Mouse (Mus musculus): ENCODE data around the gene Upp2. TPM values are rescaled to one million over a fixed set of nuclear protein-coding genes. Genes with fewer than 3 reads are reported as not detected.
A peak's percentile ranks its signal among the peaks of the same experiment; 100 is the strongest.

The Upp2 gene
- polyA plus RNA-seq, 1 experiment from 2014 or later, result 11.7 TPM

DNA sequence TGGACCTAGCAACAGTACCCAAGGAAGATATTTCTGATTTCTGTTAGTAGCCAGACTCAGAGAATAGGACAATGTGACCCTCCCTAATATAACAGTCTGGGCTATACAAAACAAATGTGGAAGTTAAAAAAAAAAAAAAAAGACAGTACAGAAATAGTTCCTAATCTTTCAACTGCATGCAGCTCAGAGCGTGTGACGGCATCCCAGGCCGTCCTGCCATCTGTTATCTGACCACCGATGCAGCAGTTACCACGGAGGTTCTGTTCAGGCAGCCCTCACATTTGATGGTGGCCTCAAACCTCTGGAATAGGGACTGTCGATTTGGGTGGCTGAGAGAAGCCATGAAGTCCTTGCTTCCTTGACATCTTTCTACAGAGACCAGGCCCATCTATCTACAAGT is 22.7 kb upstream of the Upp2 start:
- H3K4me1 ChIP-seq (replicated peaks; ENCODE audit: control insufficient read depth, insufficient read depth, low read length), result no peaks in the 10 kb centered on the region

DNA sequence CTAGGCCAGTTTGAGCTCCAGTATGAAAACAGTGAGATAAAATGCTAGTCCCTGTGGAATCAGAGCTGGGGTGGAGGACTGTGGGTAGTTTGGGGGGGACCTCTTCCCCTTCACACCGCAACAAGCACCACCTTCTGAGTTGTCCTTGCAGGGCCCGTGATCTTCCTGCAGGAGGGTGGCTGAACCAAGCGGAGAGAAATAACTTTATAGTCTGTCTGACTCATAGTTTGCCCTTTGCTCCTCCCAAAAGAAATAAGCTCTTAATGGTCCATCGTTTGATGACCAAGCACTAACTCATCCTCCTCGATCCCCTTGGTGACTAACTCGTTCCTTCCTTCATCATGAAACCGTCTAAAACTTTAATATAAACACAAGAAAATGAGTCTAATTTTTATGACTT is 20.8 kb upstream of the Upp2 start:
- Histone ChIP-seq H3K4me1 (replicated peaks; ENCODE audit: control insufficient read depth, insufficient read depth, low read length) (peaks cover 10% of the 10 kb centered on the region), H3K27ac (ENCODE audit: low read length) (no peak overlapping the region), H3K36me3 (ENCODE audit: control insufficient read depth, insufficient read depth) (no peaks in the 10 kb centered on the region), H3K9ac (replicated peaks; ENCODE audit: low read depth, low read length) (no peak overlapping the region), H3K4me3 (replicated peaks; ENCODE audit: low read length) (no peak overlapping the region), H3K4me2 (ENCODE audit: low read length) (no peak overlapping the region), H3K27me3 (replicated peaks; ENCODE audit: control insufficient read depth, insufficient read depth, low read length) (no peaks in the 10 kb centered on the region), H3K9me3 (ENCODE audit: control insufficient read depth, low read length) (no peaks in the 10 kb centered on the region)
- WGBS, result 92% methylated on average over 7 of the region's 7 CpGs
- no peak for ATAC-seq

More for the DNA sequence above, 22.7 kb upstream of the Upp2 start:
- Histone ChIP-seq H3K4me3 (replicated peaks; ENCODE audit: low read length) (no peak overlapping the region), H3K27ac (ENCODE audit: low read length) (no peak overlapping the region), H3K36me3 (ENCODE audit: control insufficient read depth, insufficient read depth) (no peaks in the 10 kb centered on the region), H3K9ac (replicated peaks; ENCODE audit: low read depth, low read length) (no peak overlapping the region), H3K27me3 (replicated peaks; ENCODE audit: control insufficient read depth, insufficient read depth, low read length) (no peaks in the 10 kb centered on the region), H3K9me3 (ENCODE audit: control insufficient read depth, low read length) (no peaks in the 10 kb centered on the region), H3K4me2 (ENCODE audit: low read length) (no peak overlapping the region)
- 93% methylated on average over 6 of the region's 6 CpGs for WGBS
- no peak for ATAC-seq

DNA sequence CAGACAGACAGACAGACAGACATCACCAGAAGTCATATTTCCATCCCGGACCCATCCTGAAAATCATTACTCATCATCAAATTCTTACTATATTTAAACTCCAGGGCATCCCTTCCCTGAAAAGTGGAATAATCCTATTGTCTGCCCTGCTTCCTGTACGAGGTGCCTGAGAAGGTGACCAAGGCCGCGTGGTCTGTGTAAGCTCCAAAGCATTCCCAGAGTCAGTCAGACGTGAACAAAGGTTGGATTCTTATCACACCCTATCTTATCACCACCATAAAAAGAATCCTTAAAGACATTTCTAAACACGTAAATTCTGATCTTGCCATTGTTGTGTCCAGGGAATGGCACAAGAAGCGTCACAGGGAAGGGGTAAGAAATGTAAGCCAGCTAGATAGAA is 18.2 kb upstream of the Upp2 start:
- no peak for ATAC-seq
- Histone ChIP-seq H3K36me3 (ENCODE audit: control insufficient read depth, insufficient read depth) (no peaks in the 10 kb centered on the region), H3K4me3 (replicated peaks; ENCODE audit: low read length) (no peak overlapping the region), H3K27me3 (replicated peaks; ENCODE audit: control insufficient read depth, insufficient read depth, low read length) (no peaks in the 10 kb centered on the region), H3K9me3 (ENCODE audit: control insufficient read depth, low read length) (no peaks in the 10 kb centered on the region), H3K4me2 (ENCODE audit: low read length) (no peak overlapping the region), H3K4me1 (replicated peaks; ENCODE audit: control insufficient read depth, insufficient read depth, low read length) (peaks cover 20% of the 10 kb centered on the region), H3K9ac (replicated peaks; ENCODE audit: low read depth, low read length) (no peak overlapping the region), H3K27ac (ENCODE audit: low read length) (no peak overlapping the region)
- WGBS, result 86% methylated on average over 7 of the region's 7 CpGs

DNA sequence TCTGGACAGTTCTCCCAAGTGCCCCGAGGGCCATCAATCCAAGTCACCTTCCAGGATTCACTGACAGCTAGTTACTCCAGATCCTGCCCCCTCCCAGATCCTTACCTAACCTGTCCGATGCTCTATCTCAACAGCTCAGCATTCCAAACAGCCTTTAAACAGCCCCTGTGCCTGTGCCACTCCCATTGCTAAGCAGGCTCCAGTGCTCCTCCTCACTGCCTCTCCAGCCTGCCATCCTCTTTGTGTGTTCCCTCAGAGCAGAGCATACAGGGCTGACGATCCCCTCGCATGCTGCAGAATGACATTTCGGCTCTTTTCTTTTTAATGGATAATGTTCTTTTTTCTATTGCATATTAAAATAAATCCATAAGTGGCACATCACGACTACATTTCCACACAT is 17.1 kb upstream of the Upp2 start:
- Histone ChIP-seq H3K27ac (ENCODE audit: low read length) (no peak overlapping the region), H3K4me1 (replicated peaks; ENCODE audit: control insufficient read depth, insufficient read depth, low read length) (peaks cover 20% of the 10 kb centered on the region), H3K36me3 (ENCODE audit: control insufficient read depth, insufficient read depth) (no peaks in the 10 kb centered on the region), H3K9ac (replicated peaks; ENCODE audit: low read depth, low read length) (no peak overlapping the region), H3K4me3 (replicated peaks; ENCODE audit: low read length) (no peak overlapping the region), H3K9me3 (ENCODE audit: control insufficient read depth, low read length) (no peaks in the 10 kb centered on the region), H3K27me3 (replicated peaks; ENCODE audit: control insufficient read depth, insufficient read depth, low read length) (no peaks in the 10 kb centered on the region), H3K4me2 (ENCODE audit: low read length) (no peak overlapping the region)
- WGBS, result 58% methylated on average over 6 of the region's 6 CpGs
- peak; percentile 41; the same call in 1 of the 2 replicates for ATAC-seq

DNA sequence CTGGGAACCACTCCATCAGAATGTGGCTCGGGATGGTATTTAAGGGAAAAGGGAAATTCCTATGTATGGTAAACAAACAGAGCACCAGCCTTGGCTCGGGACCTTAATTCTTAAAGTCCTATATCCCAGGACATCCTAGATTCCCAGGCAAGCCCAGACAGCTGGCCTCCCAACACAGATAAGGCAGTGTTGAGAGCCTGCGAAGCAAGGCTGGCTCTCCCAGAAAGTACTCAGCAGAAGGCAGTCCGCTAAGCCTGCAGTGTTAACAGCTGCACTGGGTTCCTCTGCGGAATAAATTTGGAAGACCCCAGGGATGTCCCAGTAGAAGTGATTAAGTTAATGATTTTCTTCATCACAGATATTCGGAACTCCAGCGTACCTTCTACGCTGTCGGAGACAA is 16.6 kb upstream of the Upp2 start:
- Histone ChIP-seq H3K4me1 (replicated peaks; ENCODE audit: control insufficient read depth, insufficient read depth, low read length) (peaks cover 20% of the 10 kb centered on the region), H3K9me3 (ENCODE audit: control insufficient read depth, low read length) (no peaks in the 10 kb centered on the region), H3K36me3 (ENCODE audit: control insufficient read depth, insufficient read depth) (no peaks in the 10 kb centered on the region), H3K27ac (ENCODE audit: low read length) (no peak overlapping the region), H3K9ac (replicated peaks; ENCODE audit: low read depth, low read length) (no peak overlapping the region), H3K27me3 (replicated peaks; ENCODE audit: control insufficient read depth, insufficient read depth, low read length) (no peaks in the 10 kb centered on the region), H3K4me3 (replicated peaks; ENCODE audit: low read length) (no peak overlapping the region), H3K4me2 (ENCODE audit: low read length) (no peak overlapping the region)
- peak; percentile 60 for ATAC-seq
- 62% methylated on average over 9 of the region's 9 CpGs for WGBS

DNA sequence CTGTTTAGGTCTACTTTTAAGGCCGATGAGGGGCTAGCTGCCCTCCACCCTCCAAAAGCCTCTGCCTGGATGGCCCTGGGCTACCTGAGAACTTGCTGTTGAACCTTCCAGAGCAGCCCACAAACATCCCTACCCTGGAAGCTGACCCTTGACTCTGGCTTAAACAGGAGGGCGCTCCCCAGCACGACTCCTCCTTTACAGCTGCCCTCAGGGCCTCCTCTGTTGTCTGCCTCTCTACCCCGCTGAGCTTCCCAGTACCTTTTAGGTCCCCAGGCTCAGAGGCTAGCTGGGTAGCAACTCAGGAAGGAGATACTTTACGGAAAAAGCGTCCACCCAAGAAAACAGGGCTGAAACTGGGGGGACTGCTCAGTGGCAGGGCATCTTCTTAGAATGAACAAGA is 15.2 kb upstream of the Upp2 start:
- H3K4me2 ChIP-seq (ENCODE audit: low read length), result no peak overlapping the region
- WGBS, result 35% methylated on average over 6 of the region's 6 CpGs
- H3K27ac ChIP-seq (ENCODE audit: low read length), result no peak overlapping the region
- H3K27me3 ChIP-seq (replicated peaks; ENCODE audit: control insufficient read depth, insufficient read depth, low read length), result no peaks in the 10 kb centered on the region
- H3K36me3 ChIP-seq (ENCODE audit: control insufficient read depth, insufficient read depth), result no peaks in the 10 kb centered on the region
- no peaks in the 10 kb centered on the region for H3K9me3 ChIP-seq (ENCODE audit: control insufficient read depth, low read length)
- ATAC-seq, result no peak
- peaks cover 20% of the 10 kb centered on the region for H3K4me1 ChIP-seq (replicated peaks; ENCODE audit: control insufficient read depth, insufficient read depth, low read length)
- no peak overlapping the region for H3K4me3 ChIP-seq (replicated peaks; ENCODE audit: low read length)
- H3K9ac ChIP-seq (replicated peaks; ENCODE audit: low read depth, low read length), result no peak overlapping the region

DNA sequence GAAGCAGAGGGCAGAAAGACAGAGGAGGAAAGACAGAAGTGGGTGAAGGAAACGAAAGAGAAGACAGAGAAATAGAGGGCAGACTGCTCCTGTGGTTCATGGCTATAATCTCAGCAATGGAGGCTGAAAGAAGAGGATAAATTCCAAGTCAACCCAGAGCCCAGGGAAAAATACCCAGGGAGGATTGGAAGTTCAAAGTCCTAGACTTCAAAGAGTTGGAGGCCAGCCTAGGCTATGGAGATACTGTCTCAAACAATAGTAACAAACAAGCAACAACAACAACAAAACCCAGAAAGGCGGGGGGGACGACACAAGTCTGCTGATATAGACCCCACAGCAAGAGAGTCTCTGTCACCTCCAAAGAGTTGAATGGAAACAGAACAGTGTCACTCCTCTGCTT is 14.8 kb upstream of the Upp2 start:
- ATAC-seq, result no peak
- 46% methylated on average over 3 of the region's 3 CpGs for WGBS

DNA sequence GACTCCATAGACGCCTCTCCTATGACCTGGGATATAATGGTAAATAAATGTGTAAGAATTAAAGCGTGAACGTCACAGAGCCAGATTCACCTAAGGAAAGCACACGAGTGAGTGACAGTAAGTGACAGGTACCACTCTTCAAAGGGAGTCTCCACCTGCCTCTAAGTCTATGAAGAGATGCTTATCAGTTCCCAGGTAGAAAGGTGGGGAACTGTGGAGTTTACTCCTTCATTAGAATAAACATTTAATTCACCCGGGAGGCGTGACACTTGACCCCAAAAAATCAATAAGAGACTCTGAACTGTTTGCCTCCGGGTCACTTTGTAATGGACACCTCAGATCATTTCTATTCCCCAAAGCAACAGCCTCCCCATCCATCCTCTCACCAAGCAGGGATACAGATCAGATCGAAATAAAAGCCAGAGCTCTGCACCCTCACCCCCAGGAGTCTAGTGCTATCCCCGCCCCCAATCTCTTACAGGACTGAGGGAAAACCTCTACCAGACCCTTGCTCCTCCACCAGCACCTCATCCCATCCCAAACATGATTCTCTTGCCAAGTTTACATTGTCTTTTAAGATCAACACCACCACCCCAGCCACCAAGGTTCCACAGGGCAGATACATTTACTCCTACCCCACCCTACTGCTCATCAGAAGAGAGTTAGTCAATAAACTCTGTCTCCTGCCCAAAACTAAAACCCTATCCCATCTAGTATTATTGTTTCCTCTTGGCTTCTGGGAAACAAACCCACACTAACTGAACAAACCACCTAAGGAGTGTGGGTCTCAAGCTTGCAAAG is 9.9 kb upstream of the Upp2 start:
- Histone ChIP-seq H3K4me3 (replicated peaks; ENCODE audit: low read length) (no peak overlapping the region), H3K9ac (replicated peaks; ENCODE audit: low read depth, low read length) (no peak overlapping the region)
- 87% methylated on average over 9 of the region's 9 CpGs for WGBS

More for the DNA sequence above, 14.8 kb upstream of the Upp2 start:
- no peak overlapping the region for H3K27ac ChIP-seq (ENCODE audit: low read length)
- no peak overlapping the region for H3K4me2 ChIP-seq (ENCODE audit: low read length)
- H3K9me3 ChIP-seq (ENCODE audit: control insufficient read depth, low read length), result no peaks in the 10 kb centered on the region
- no peaks in the 10 kb centered on the region for H3K27me3 ChIP-seq (replicated peaks; ENCODE audit: control insufficient read depth, insufficient read depth, low read length)
- H3K36me3 ChIP-seq (ENCODE audit: control insufficient read depth, insufficient read depth), result no peaks in the 10 kb centered on the region
- H3K9ac ChIP-seq (replicated peaks; ENCODE audit: low read depth, low read length), result no peak overlapping the region
- H3K4me3 ChIP-seq (replicated peaks; ENCODE audit: low read length), result no peak overlapping the region
- H3K4me1 ChIP-seq (replicated peaks; ENCODE audit: control insufficient read depth, insufficient read depth, low read length), result peaks cover 20% of the 10 kb centered on the region

DNA sequence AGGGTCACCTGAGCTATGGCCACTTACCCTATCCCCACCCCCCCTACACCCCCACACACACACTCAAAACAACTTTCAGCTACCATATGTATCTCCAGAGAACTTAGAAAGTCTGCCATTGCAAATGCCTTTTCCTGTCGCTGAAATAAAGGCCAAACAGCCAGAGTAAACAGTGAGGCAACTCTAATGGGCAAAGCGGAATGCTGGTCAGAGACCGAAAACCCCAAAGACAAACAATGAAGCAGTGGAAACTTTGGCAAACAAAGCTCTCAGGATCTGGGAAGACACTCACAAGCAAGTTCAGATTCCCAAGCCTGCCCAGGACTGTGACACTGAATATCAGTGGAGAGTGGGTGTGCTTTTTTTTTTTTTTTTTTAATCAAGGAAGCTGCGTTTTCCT is 5.0 kb upstream of the Upp2 start:
- Histone ChIP-seq H3K4me1 (replicated peaks; ENCODE audit: control insufficient read depth, insufficient read depth, low read length) (peaks cover 28% of the 10 kb centered on the region), H3K4me3 (replicated peaks; ENCODE audit: low read length) (no peak overlapping the region), H3K27ac (ENCODE audit: low read length) (no peak overlapping the region), H3K9ac (replicated peaks; ENCODE audit: low read depth, low read length) (no peak overlapping the region), H3K4me2 (ENCODE audit: low read length) (no peak overlapping the region), H3K9me3 (ENCODE audit: control insufficient read depth, low read length) (no peaks in the 10 kb centered on the region), H3K27me3 (replicated peaks; ENCODE audit: control insufficient read depth, insufficient read depth, low read length) (no peaks in the 10 kb centered on the region), H3K36me3 (ENCODE audit: control insufficient read depth, insufficient read depth) (no peaks in the 10 kb centered on the region)
- no peak for ATAC-seq
- 77% methylated on average over 4 of the region's 4 CpGs for WGBS

More for the DNA sequence above, 9.9 kb upstream of the Upp2 start:
- ATAC-seq, result no peak
- Histone ChIP-seq H3K27ac (ENCODE audit: low read length) (no peak overlapping the region), H3K36me3 (ENCODE audit: control insufficient read depth, insufficient read depth) (no peaks in the 10 kb centered on the region), H3K27me3 (replicated peaks; ENCODE audit: control insufficient read depth, insufficient read depth, low read length) (no peaks in the 10 kb centered on the region), H3K9me3 (ENCODE audit: control insufficient read depth, low read length) (no peaks in the 10 kb centered on the region), H3K4me1 (replicated peaks; ENCODE audit: control insufficient read depth, insufficient read depth, low read length) (peaks cover 5% of the 10 kb centered on the region; the same call in 1 of the 2 replicates), H3K4me2 (ENCODE audit: low read length) (no peak overlapping the region)

All from forebrain, embryonic 16.5 days (tissue).